Mouse (Mus musculus) myocyte (in vitro differentiated cells): ENCODE results near the gene Mt4. TPM values are rescaled to one million over a fixed set of nuclear protein-coding genes. Genes with fewer than 3 reads are reported as not detected.

Source experiments
- H3K27me3 ChIP-seq: one replicate; pipeline ENCODE4 v1.6.1; 2011; ENCODE audit not compliant: control insufficient read depth, insufficient read depth, insufficient read length
- H3K36me3 ChIP-seq: one replicate; pipeline ENCODE4 v1.6.1; 2011; ENCODE audit not compliant: control insufficient read depth, insufficient read depth
- H3K4me2 ChIP-seq: one replicate; pipeline ENCODE4 v1.6.1; 2011; ENCODE audit warnings: low read depth, control low read depth
- H3K4me3 ChIP-seq: one replicate; pipeline ENCODE4 v1.5.1; 2011; ENCODE audit warnings: mild to moderate bottlenecking, control low read depth, moderate library complexity
- H3K79me2 ChIP-seq: one replicate; pipeline ENCODE4 v1.6.1; 2011; ENCODE audit not compliant: control insufficient read depth, insufficient read depth
- H3ac ChIP-seq: one replicate; pipeline ENCODE4 v1.6.1; 2011; ENCODE audit not compliant: control insufficient read depth, insufficient read length
- CEBPB ChIP-seq: IDR thresholded peaks from 2 replicates; pipeline ENCODE4 v1.6.1; 2011; ENCODE audit warnings: mild to moderate bottlenecking, moderate library complexity; ENCODE audit not compliant: poor library complexity, insufficient read depth, severe bottlenecking
- E2F4 ChIP-seq: IDR thresholded peaks from one replicate; pipeline ENCODE4 v1.6.1; 2011; ENCODE audit warnings: mild to moderate bottlenecking, control low read depth, moderate library complexity; ENCODE audit not compliant: insufficient read depth
- MAX ChIP-seq: IDR thresholded peaks from one replicate; pipeline ENCODE4 v1.6.1; 2011; ENCODE audit warnings: low read depth, mild to moderate bottlenecking, control low read depth
- MYOD1 ChIP-seq, 3 experiments: IDR thresholded peaks; one replicate each; pipeline ENCODE4 v1.6.1; 2011; ENCODE audit warnings: control low read depth in 2 of 3, low read depth in 2 of 3, mild to moderate bottlenecking in 2 of 3, moderate library complexity in 1 of 3; ENCODE audit not compliant: insufficient read length in 2 of 3, control insufficient read depth in 1 of 3
- MYOG ChIP-seq, 3 experiments: IDR thresholded peaks; one replicate each; pipeline ENCODE4 v1.6.1; 2011; ENCODE audit warnings: control low read depth in 2 of 3, low read depth in 2 of 3, mild to moderate bottlenecking in 2 of 3; ENCODE audit not compliant: insufficient read length in 2 of 3, control insufficient read depth in 1 of 3, insufficient read depth in 1 of 3
- POLR2A ChIP-seq: IDR thresholded peaks from one replicate; pipeline ENCODE4 v1.6.1; 2011; ENCODE audit warnings: low read depth, mild to moderate bottlenecking, control low read depth, moderate library complexity; ENCODE audit not compliant: insufficient read length
- POLR2AphosphoS2 ChIP-seq: IDR thresholded peaks from one replicate; pipeline ENCODE4 v1.6.1; 2011; ENCODE audit warnings: low read depth, control low read depth; ENCODE audit not compliant: insufficient read length
- REST ChIP-seq: IDR thresholded peaks from one replicate; pipeline ENCODE4 v1.6.1; 2011; ENCODE audit warnings: mild to moderate bottlenecking, control low read depth, moderate library complexity; ENCODE audit not compliant: insufficient read depth, insufficient read length
- SRF ChIP-seq: IDR thresholded peaks from one replicate; pipeline ENCODE4 v1.6.1; 2011; ENCODE audit warnings: low read depth; ENCODE audit not compliant: control insufficient read depth, insufficient read length
- TCF12 ChIP-seq: IDR thresholded peaks from one replicate; pipeline ENCODE4 v1.6.1; 2011; ENCODE audit warnings: mild to moderate bottlenecking, control low read depth; ENCODE audit not compliant: poor library complexity, insufficient read depth, severe bottlenecking
- TCF3 ChIP-seq: IDR thresholded peaks from one replicate; pipeline ENCODE4 v1.6.1; 2011; ENCODE audit warnings: low read depth, control low read depth; ENCODE audit not compliant: insufficient read length
- USF1 ChIP-seq: IDR thresholded peaks from one replicate; pipeline ENCODE4 v1.6.1; 2011; ENCODE audit warnings: low read depth, mild to moderate bottlenecking, control low read depth, moderate library complexity
- polyA plus RNA-seq: library from polyadenylated mRNA; unstranded; fragments of >200 nt; fragmentation: generic; extraction: Trizol; gene quantifications from one replicate; pipeline ENCODE4 v1.2.1, GENCODE M21; 2012; ENCODE audit warnings: missing spikeins

The Mt4 gene
- polyA plus RNA-seq, 1 experiment: not detected

DNA sequence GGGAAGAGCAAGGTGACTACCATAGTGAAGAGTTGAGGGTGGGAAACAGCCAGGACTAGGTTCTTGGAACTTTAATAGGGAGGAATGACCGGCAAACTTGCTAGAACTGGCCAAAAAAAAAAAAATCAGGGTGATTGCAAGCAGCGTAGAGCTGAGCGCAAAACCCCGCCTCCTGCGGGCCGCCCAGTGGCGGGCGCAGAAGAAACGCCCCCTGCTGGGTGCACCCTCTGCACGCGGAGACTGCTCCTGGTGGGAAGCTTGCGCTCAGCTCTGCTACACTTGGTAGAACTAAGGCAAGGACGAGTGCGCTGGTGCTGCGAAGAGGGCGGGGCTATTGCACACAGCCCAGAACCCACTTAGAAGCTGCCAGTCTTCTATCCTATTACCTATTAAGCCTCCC lies 46.1 kb downstream of the Mt4 start:
- TF ChIP-seq CEBPB (no peak), E2F4 (peak; percentile 11)
- Histone ChIP-seq H3K36me3 (no peaks in the 10 kb centered on the region), H3K4me3 (peak overlapping the region; percentile 11), H3K4me2 (peak overlapping the region; percentile 97), H3K79me2 (peaks cover 14% of the 10 kb centered on the region), H3ac (no peak overlapping the region), H3K27me3 (no peaks in the 10 kb centered on the region)

DNA sequence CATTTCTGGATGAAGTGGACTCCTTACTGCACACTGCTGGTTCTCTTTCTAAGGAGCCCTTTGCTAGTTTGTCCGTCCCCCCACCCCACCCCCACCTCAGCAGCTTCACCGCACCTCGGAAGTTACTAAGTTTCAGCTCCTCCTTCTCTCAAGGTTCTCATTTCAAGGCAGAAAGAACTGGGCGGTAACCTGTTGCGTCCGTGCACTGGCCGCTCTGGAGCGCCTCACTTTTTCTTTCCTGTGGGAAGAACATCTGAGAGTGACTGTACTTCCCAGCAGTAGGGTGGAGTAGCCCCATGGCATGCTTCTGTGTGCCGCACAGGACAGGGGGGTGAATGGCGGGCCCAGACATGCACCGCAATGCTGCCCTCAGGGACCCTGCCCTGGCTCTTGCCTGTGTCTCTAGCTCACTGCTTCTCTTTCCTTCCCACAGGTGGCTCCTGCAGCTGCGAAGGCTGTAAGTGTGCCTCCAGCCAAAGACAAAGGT lies 47.4 kb downstream of the Mt4 start:
- Histone ChIP-seq H3K27me3 (no peaks in the 10 kb centered on the region), H3K4me3 (no peak overlapping the region), H3K4me2 (no peak overlapping the region), H3ac (no peak overlapping the region), H3K79me2 (peaks cover 11% of the 10 kb centered on the region), H3K36me3 (no peaks in the 10 kb centered on the region)
- TF ChIP-seq CEBPB (no peak), MYOD1 (IDR thresholded peaks at IDR 0.05; ENCODE audit: control insufficient read depth in 1 of 3, insufficient read length in 2 of 3, low read depth in 2 of 3) (no peak), SRF (no peak), USF1 (no peak), MAX (no peak), TCF3 (no peak), REST (no peak), E2F4 (no peak), POLR2A (no peak), POLR2AphosphoS2 (no peak), TCF12 (no peak), MYOG (IDR thresholded peaks at IDR 0.05; ENCODE audit: control insufficient read depth in 1 of 3, insufficient read depth in 1 of 3, insufficient read length in 2 of 3, low read depth in 2 of 3) (no peak)

DNA sequence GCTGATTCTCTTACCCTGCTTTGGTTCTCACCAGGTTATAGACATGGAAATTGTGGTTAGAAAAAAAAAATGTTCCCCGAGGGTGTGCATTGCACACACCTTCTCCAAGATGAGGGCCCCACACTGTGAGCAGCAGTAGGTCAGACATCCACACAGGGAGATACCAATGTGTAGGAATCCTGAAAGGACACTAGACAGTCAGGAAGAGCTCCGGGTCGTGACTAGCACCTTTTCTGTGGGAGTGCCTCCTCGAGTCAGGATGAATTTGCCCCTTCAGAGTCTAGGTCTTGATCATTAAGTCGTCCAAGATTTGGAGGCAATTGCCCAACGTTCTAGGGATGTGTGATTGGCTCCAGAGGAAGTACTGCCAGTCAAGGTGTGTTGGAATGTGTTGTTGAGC lies 48.8 kb downstream of the Mt4 start:
- H3K27me3 ChIP-seq: no peaks in the 10 kb centered on the region

GRCm38 (mm10) chr8:94186542-94186941 lies 49.5 kb downstream of the Mt4 start:
- TF ChIP-seq USF1 (no peak), TCF12 (no peak), POLR2AphosphoS2 (no peak), MYOD1 (IDR thresholded peaks at IDR 0.05; ENCODE audit: control insufficient read depth in 1 of 3, insufficient read length in 2 of 3, low read depth in 2 of 3) (peak in 1 of 3 experiments; percentile 19), REST (no peak)
- no peaks in the 10 kb centered on the region for H3K79me2 ChIP-seq
- H3K27me3 ChIP-seq: no peaks in the 10 kb centered on the region
- H3ac ChIP-seq: no peak overlapping the region
- no peaks in the 10 kb centered on the region for H3K36me3 ChIP-seq
- no peak overlapping the region for H3K4me2 ChIP-seq
- H3K4me3 ChIP-seq: no peak overlapping the region

More for the DNA sequence above, 48.8 kb downstream of the Mt4 start:
- H3K4me3 ChIP-seq: no peak overlapping the region
- H3K36me3 ChIP-seq: no peaks in the 10 kb centered on the region
- no peak for TF ChIP-seq CEBPB
- no peak for TF ChIP-seq MYOD1 (IDR thresholded peaks at IDR 0.05; ENCODE audit: control insufficient read depth in 1 of 3, insufficient read length in 2 of 3, low read depth in 2 of 3)
- TF ChIP-seq TCF3: no peak
- no peak for TF ChIP-seq MYOG (IDR thresholded peaks at IDR 0.05; ENCODE audit: control insufficient read depth in 1 of 3, insufficient read depth in 1 of 3, insufficient read length in 2 of 3, low read depth in 2 of 3)
- no peak for TF ChIP-seq MAX
- TF ChIP-seq REST: no peak
- no peak for TF ChIP-seq TCF12
- TF ChIP-seq SRF: no peak
- TF ChIP-seq E2F4: no peak
- TF ChIP-seq USF1: no peak
- no peak for TF ChIP-seq POLR2AphosphoS2
- no peak for TF ChIP-seq POLR2A
- H3K4me2 ChIP-seq: no peak overlapping the region
- no peak overlapping the region for H3ac ChIP-seq
- no peaks in the 10 kb centered on the region for H3K79me2 ChIP-seq

DNA sequence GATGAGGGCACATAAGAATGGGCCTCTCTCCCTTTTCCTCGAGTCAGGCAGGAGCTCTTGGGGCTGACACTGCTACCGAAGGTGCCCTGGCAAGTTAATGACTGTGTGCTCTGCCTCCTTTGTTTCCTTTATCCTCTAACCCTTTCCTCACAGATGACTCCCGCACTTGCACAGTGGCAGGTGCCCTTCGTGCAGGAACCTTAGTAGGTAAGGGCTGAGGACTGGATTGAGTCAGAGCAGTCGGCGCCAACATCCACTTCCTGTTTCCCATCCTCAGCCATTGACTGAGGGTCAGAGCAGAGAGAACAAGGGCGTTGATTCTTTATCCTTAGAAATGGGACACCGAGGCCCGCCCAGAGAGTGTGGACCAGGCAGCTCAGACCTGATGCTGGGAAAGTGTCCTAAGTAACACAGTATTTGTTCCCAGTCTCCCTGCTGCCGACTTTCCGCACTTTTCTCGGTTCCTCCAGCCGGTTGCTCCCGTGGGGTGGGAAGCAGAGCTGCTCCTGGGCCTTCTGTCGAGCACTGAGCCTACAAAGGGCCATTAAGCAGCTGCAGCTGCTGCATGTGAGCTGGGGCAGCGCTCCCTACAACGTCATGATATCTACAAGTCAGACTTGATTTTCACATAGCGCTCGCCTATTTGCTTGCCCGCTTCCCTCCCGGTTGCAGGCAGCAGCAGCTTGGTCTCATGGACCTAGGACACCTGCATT lies 50.4 kb downstream of the Mt4 start:
- TF ChIP-seq MYOG (IDR thresholded peaks at IDR 0.05; ENCODE audit: control insufficient read depth in 1 of 3, insufficient read depth in 1 of 3, insufficient read length in 2 of 3, low read depth in 2 of 3) (no peak), MAX (no peak), MYOD1 (IDR thresholded peaks at IDR 0.05; ENCODE audit: control insufficient read depth in 1 of 3, insufficient read length in 2 of 3, low read depth in 2 of 3) (no peak), TCF3 (no peak), TCF12 (no peak), POLR2A (no peak)
- Histone ChIP-seq H3K4me3 (no peak overlapping the region), H3ac (no peak overlapping the region), H3K27me3 (no peaks in the 10 kb centered on the region), H3K36me3 (no peaks in the 10 kb centered on the region), H3K79me2 (no peaks in the 10 kb centered on the region), H3K4me2 (no peak overlapping the region)

Other genes with a start within 250 kb of the Mt4 start
- gene Amfr, start 124.4 kb upstream of the Mt4 start, polyA plus RNA-seq: 111 TPM
- 88.6 TPM for gene Nudt21, start 100.2 kb upstream of the Mt4 start, polyA plus RNA-seq
- 15.6 TPM for gene Ogfod1, start 100.0 kb upstream of the Mt4 start, polyA plus RNA-seq
- 11.2 TPM for gene Bbs2, start 38.3 kb upstream of the Mt4 start, polyA plus RNA-seq
- gene Mt3, start 15.4 kb downstream of the Mt4 start, polyA plus RNA-seq: 0.32 TPM
- gene Mt2, start 35.5 kb downstream of the Mt4 start, polyA plus RNA-seq: 699 TPM
- gene Mt1, start 41.9 kb downstream of the Mt4 start, polyA plus RNA-seq: 1,165 TPM
- 38.1 TPM for gene Nup93, start 77.4 kb downstream of the Mt4 start, polyA plus RNA-seq
- 0.04 TPM for gene Slc12a3, start 192.0 kb downstream of the Mt4 start, polyA plus RNA-seq
- gene Herpud1, start 249.2 kb downstream of the Mt4 start, polyA plus RNA-seq: 292 TPM